Mouse (Mus musculus) myocyte (in vitro differentiated cells): Measurements from ENCODE around the gene Olfm3. TPM values are rescaled to one million over a fixed set of nuclear protein-coding genes. Genes with fewer than 3 reads are reported as not detected.
A peak's percentile ranks its signal among the peaks of the same experiment; 100 is the strongest.

ENCODE experiments used
- H3K27me3 ChIP-seq: one replicate; pipeline ENCODE4 v1.6.1; 2011; ENCODE audit not compliant: control insufficient read depth, insufficient read depth, insufficient read length
- H3K36me3 ChIP-seq: one replicate; pipeline ENCODE4 v1.6.1; 2011; ENCODE audit not compliant: control insufficient read depth, insufficient read depth
- H3K4me2 ChIP-seq: one replicate; pipeline ENCODE4 v1.6.1; 2011; ENCODE audit warnings: low read depth, control low read depth
- H3K4me3 ChIP-seq: one replicate; pipeline ENCODE4 v1.5.1; 2011; ENCODE audit warnings: mild to moderate bottlenecking, control low read depth, moderate library complexity
- H3K79me2 ChIP-seq: one replicate; pipeline ENCODE4 v1.6.1; 2011; ENCODE audit not compliant: control insufficient read depth, insufficient read depth
- H3ac ChIP-seq: one replicate; pipeline ENCODE4 v1.6.1; 2011; ENCODE audit not compliant: control insufficient read depth, insufficient read length
- CEBPB ChIP-seq: IDR thresholded peaks from 2 replicates; pipeline ENCODE4 v1.6.1; 2011; ENCODE audit warnings: mild to moderate bottlenecking, moderate library complexity; ENCODE audit not compliant: poor library complexity, insufficient read depth, severe bottlenecking
- E2F4 ChIP-seq: IDR thresholded peaks from one replicate; pipeline ENCODE4 v1.6.1; 2011; ENCODE audit warnings: mild to moderate bottlenecking, control low read depth, moderate library complexity; ENCODE audit not compliant: insufficient read depth
- MAX ChIP-seq: IDR thresholded peaks from one replicate; pipeline ENCODE4 v1.6.1; 2011; ENCODE audit warnings: low read depth, mild to moderate bottlenecking, control low read depth
- MYOD1 ChIP-seq, 3 experiments: IDR thresholded peaks; one replicate each; pipeline ENCODE4 v1.6.1; 2011; ENCODE audit warnings: control low read depth in 2 of 3, low read depth in 2 of 3, mild to moderate bottlenecking in 2 of 3, moderate library complexity in 1 of 3; ENCODE audit not compliant: insufficient read length in 2 of 3, control insufficient read depth in 1 of 3
- MYOG ChIP-seq, 3 experiments: IDR thresholded peaks; one replicate each; pipeline ENCODE4 v1.6.1; 2011; ENCODE audit warnings: control low read depth in 2 of 3, low read depth in 2 of 3, mild to moderate bottlenecking in 2 of 3; ENCODE audit not compliant: insufficient read length in 2 of 3, control insufficient read depth in 1 of 3, insufficient read depth in 1 of 3
- POLR2A ChIP-seq: IDR thresholded peaks from one replicate; pipeline ENCODE4 v1.6.1; 2011; ENCODE audit warnings: low read depth, mild to moderate bottlenecking, control low read depth, moderate library complexity; ENCODE audit not compliant: insufficient read length
- POLR2AphosphoS2 ChIP-seq: IDR thresholded peaks from one replicate; pipeline ENCODE4 v1.6.1; 2011; ENCODE audit warnings: low read depth, control low read depth; ENCODE audit not compliant: insufficient read length
- REST ChIP-seq: IDR thresholded peaks from one replicate; pipeline ENCODE4 v1.6.1; 2011; ENCODE audit warnings: mild to moderate bottlenecking, control low read depth, moderate library complexity; ENCODE audit not compliant: insufficient read depth, insufficient read length
- SRF ChIP-seq: IDR thresholded peaks from one replicate; pipeline ENCODE4 v1.6.1; 2011; ENCODE audit warnings: low read depth; ENCODE audit not compliant: control insufficient read depth, insufficient read length
- TCF12 ChIP-seq: IDR thresholded peaks from one replicate; pipeline ENCODE4 v1.6.1; 2011; ENCODE audit warnings: mild to moderate bottlenecking, control low read depth; ENCODE audit not compliant: poor library complexity, insufficient read depth, severe bottlenecking
- TCF3 ChIP-seq: IDR thresholded peaks from one replicate; pipeline ENCODE4 v1.6.1; 2011; ENCODE audit warnings: low read depth, control low read depth; ENCODE audit not compliant: insufficient read length
- USF1 ChIP-seq: IDR thresholded peaks from one replicate; pipeline ENCODE4 v1.6.1; 2011; ENCODE audit warnings: low read depth, mild to moderate bottlenecking, control low read depth, moderate library complexity
- polyA plus RNA-seq: library from polyadenylated mRNA; unstranded; fragments of >200 nt; fragmentation: generic; extraction: Trizol; gene quantifications from one replicate; pipeline ENCODE4 v1.2.1, GENCODE M21; 2012; ENCODE audit warnings: missing spikeins

Olfm3 gene
- polyA plus RNA-seq, 1 experiment = not detected

DNA sequence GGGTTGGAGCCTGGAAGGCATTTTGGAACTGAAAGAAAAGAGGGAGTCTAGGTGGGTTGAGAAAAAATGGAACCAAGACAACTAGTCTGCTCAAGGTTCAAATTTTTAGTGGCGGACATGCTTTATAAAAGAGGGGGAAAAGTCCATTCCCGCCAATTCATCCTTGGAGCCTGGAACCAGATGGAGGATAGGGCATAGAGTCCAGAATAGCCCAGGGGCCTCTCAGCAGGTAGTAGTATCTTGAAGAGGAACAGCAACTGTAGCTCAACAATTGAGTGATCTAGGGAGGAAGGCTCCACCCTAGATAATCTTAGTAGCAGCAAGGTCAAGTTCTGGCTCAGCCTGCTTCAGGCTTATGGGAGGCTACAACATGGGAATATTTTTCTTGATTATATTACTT, 87.0 kb downstream of the Olfm3 start:
- Histone ChIP-seq H3ac (no peak overlapping the region), H3K4me2 (no peak overlapping the region), H3K79me2 (no peaks in the 10 kb centered on the region), H3K36me3 (no peaks in the 10 kb centered on the region), H3K4me3 (no peak overlapping the region), H3K27me3 (no peaks in the 10 kb centered on the region)
- no peak for TF ChIP-seq USF1
- no peak for TF ChIP-seq POLR2A
- no peak for TF ChIP-seq REST
- TF ChIP-seq SRF = no peak
- no peak for TF ChIP-seq MYOD1 (IDR thresholded peaks at IDR 0.05; ENCODE audit: control insufficient read depth in 1 of 3, insufficient read length in 2 of 3, low read depth in 2 of 3)
- TF ChIP-seq TCF3 = no peak
- no peak for TF ChIP-seq TCF12
- no peak for TF ChIP-seq MYOG (IDR thresholded peaks at IDR 0.05; ENCODE audit: control insufficient read depth in 1 of 3, insufficient read depth in 1 of 3, insufficient read length in 2 of 3, low read depth in 2 of 3)
- TF ChIP-seq E2F4 = no peak
- no peak for TF ChIP-seq MAX
- no peak for TF ChIP-seq POLR2AphosphoS2
- no peak for TF ChIP-seq CEBPB

DNA sequence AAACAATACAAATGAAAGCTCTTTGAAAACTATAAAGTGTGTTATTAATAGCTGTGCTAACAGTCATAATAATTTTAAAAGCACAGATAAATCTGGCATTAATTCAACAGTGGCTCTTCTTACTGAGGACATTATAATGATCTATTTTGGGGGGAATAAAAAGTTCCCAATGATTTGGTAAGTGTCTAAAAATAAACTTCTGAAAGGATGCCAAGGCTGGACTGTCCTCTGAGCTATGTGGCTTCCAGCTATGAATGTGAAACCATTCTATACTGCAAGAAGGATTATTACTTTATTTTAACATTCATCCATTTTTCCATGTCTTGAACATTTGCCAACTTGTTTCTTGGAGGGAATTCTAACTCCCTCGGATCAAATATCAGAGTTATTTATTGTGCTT, 92.1 kb downstream of the Olfm3 start:
- H3K79me2 ChIP-seq = no peaks in the 10 kb centered on the region
- TF ChIP-seq SRF (no peak), MYOG (IDR thresholded peaks at IDR 0.05; ENCODE audit: control insufficient read depth in 1 of 3, insufficient read depth in 1 of 3, insufficient read length in 2 of 3, low read depth in 2 of 3) (no peak), POLR2A (no peak), USF1 (no peak), REST (no peak), MAX (no peak), CEBPB (no peak), POLR2AphosphoS2 (no peak), MYOD1 (IDR thresholded peaks at IDR 0.05; ENCODE audit: control insufficient read depth in 1 of 3, insufficient read length in 2 of 3, low read depth in 2 of 3) (no peak), TCF3 (no peak), TCF12 (no peak), E2F4 (no peak)
- H3K4me2 ChIP-seq = peak overlapping the region; percentile 18

DNA sequence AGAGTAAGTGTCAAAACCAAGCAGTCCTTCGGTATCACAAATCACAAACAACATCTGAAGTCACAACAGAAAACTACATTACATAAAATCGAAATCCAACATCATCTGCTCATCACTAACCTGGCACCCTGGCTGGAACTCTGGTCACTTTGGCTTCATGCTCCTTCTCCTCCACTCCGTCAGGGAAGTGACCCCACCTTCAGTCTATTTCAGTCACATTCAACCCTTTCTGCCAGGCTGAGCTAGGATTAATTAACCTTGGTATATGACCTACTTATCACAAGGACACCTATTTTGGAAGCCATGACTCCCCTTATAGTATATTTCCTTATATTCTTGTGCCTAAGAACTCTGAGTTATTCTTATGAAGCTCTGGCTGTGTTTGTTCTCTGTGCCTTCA, 123.7 kb downstream of the Olfm3 start:
- TF ChIP-seq MYOG (IDR thresholded peaks at IDR 0.05; ENCODE audit: control insufficient read depth in 1 of 3, insufficient read depth in 1 of 3, insufficient read length in 2 of 3, low read depth in 2 of 3) = no peak
- TF ChIP-seq REST = no peak
- TF ChIP-seq E2F4 = no peak
- no peak for TF ChIP-seq TCF3
- no peak for TF ChIP-seq MYOD1 (IDR thresholded peaks at IDR 0.05; ENCODE audit: control insufficient read depth in 1 of 3, insufficient read length in 2 of 3, low read depth in 2 of 3)
- no peak for TF ChIP-seq POLR2A
- no peak for TF ChIP-seq SRF
- Histone ChIP-seq H3K4me2 (peak overlapping the region; percentile 64), H3K79me2 (no peaks in the 10 kb centered on the region), H3ac (no peak overlapping the region), H3K27me3 (no peaks in the 10 kb centered on the region), H3K36me3 (no peaks in the 10 kb centered on the region), H3K4me3 (no peak overlapping the region)

More for the DNA sequence above, 92.1 kb downstream of the Olfm3 start:
- Histone ChIP-seq H3ac (no peak overlapping the region), H3K4me3 (no peak overlapping the region), H3K36me3 (no peaks in the 10 kb centered on the region), H3K27me3 (no peaks in the 10 kb centered on the region)

DNA sequence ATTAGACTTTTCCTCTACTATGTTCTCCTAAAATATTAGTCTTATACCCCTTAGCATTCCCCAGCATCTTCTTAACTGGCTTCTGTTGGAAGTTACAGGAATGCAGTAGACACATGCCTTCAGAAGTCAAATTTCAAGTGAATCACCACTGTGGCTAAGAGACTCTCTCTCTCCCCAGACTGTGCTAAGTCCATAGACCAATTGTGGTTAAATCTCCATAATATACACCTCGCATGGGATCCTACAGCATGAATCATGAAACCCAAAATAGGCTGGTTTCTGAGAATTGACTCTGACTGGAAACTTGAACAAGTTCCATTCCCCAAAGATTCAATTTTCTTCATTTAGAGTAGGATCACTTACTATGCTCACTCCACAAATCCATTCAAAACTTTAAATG, 124.2 kb downstream of the Olfm3 start:
- no peaks in the 10 kb centered on the region for H3K36me3 ChIP-seq
- peak overlapping the region; percentile 64 for H3K4me2 ChIP-seq
- no peak overlapping the region for H3ac ChIP-seq
- no peak overlapping the region for H3K4me3 ChIP-seq
- no peaks in the 10 kb centered on the region for H3K27me3 ChIP-seq
- TF ChIP-seq CEBPB (no peak), MAX (peak; percentile 40)
- H3K79me2 ChIP-seq = no peaks in the 10 kb centered on the region

DNA sequence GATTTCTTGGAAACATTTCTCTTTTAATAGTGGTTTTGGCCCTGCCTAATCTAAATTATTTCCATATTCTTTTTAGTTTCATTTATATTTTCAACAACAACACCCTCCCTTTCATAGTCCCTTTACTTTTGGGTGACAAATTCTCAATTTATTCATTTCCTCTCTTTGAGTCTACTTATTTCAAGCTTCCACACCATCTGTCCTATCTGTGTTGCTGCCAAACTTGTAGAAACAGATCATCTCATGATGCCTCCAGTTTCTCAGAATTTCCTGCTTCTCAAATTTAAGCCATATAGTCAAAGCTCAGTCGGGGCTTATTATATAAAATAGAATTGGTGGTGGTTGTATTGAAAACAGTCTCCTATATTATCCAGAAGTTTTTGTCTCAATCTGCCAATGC, 124.7 kb downstream of the Olfm3 start:
- no peaks in the 10 kb centered on the region for H3K27me3 ChIP-seq
- H3K4me2 ChIP-seq = peak overlapping the region; percentile 64
- H3ac ChIP-seq = no peak overlapping the region
- no peaks in the 10 kb centered on the region for H3K36me3 ChIP-seq
- no peak overlapping the region for H3K4me3 ChIP-seq
- no peaks in the 10 kb centered on the region for H3K79me2 ChIP-seq
- TF ChIP-seq REST = no peak

DNA sequence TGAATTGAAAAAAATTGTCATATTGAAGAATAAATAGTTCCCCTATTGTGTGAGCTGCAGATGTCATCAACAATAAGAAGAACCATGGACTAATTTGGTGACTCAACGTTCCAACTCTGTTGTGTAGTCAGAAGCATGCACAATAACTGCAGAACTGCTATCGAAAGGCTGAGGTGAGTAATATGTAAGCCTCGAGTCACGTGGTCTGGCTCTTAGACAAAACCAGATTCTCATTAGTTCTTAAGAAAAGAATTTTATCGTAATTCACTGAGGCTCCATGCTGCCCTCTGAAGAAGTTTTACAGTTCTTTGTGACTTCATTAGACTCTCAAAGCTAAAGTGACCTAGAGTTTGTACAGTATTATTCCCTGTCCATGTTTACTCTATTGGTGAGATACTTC, 145.2 kb downstream of the Olfm3 start:
- peak; percentile 58 for TF ChIP-seq USF1
- no peak for TF ChIP-seq POLR2AphosphoS2
- no peak for TF ChIP-seq CEBPB
- TF ChIP-seq TCF12 = no peak
- Histone ChIP-seq H3K27me3 (no peaks in the 10 kb centered on the region), H3K4me2 (no peak overlapping the region), H3ac (no peak overlapping the region), H3K4me3 (no peak overlapping the region), H3K79me2 (no peaks in the 10 kb centered on the region), H3K36me3 (no peaks in the 10 kb centered on the region)
